Mouse (Mus musculus): Measurements from ENCODE around the gene Pcsk6. TPM values are rescaled to one million over a fixed set of nuclear protein-coding genes. Genes with fewer than 3 reads are reported as not detected.

Pcsk6 gene
- polyA plus RNA-seq, 1 experiment from 2014 or later = 4.3 TPM

GRCm38 (mm10) chr7:65873902-65874301 lies 12.4 kb downstream of the Pcsk6 start:
- ATAC-seq (ENCODE audit: insufficient number of reproducible peaks, insufficient read depth, low FRiP score, low read depth) = no peak
- Histone ChIP-seq H3K27ac (ENCODE audit: low read length) (no peak overlapping the region), H3K4me1 (ENCODE audit: control insufficient read depth, insufficient read depth, low read length) (no peaks in the 10 kb centered on the region), H3K4me2 (replicated peaks; ENCODE audit: low read depth, low read length) (no peak overlapping the region), H3K4me3 (ENCODE audit: low read depth, low read length) (no peak overlapping the region), H3K27me3 (ENCODE audit: control insufficient read depth, insufficient read depth, low read length) (no peaks in the 10 kb centered on the region), H3K9ac (replicated peaks; ENCODE audit: low read depth, low read length) (no peak overlapping the region), H3K9me3 (ENCODE audit: control insufficient read depth, low read depth, low read length) (no peaks in the 10 kb centered on the region), H3K36me3 (ENCODE audit: control insufficient read depth, insufficient read depth, low read length) (no peaks in the 10 kb centered on the region)
- WGBS = 61% methylated on average over 2 of the region's 2 CpGs

DNA sequence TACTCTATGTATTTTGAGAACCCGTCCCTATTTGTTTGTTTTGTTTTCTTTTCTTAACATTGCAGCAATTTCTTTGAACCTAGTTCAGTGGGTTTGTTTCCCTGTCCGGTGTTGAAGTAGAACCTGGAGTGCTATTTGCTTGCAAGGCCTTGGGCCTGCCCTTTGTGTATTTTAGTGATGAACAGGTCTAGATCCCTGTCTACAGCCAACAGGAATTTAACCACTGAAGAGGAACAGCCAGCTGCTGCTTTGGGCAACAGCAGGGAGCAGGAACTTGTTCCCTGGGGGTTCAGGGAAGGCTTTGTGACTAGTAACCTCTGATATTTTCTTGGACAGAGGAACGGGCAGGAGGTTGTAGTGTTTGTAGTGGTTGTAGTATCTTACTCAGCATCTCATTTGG lies 15.1 kb downstream of the Pcsk6 start:
- no peaks in the 10 kb centered on the region for H3K9me3 ChIP-seq (ENCODE audit: control insufficient read depth, low read depth, low read length)
- ATAC-seq (ENCODE audit: insufficient number of reproducible peaks, insufficient read depth, low FRiP score, low read depth) = no peak
- H3K4me1 ChIP-seq (ENCODE audit: control insufficient read depth, insufficient read depth, low read length) = peaks cover 2% of the 10 kb centered on the region; the same call in 1 of the 2 replicates
- no peak overlapping the region for H3K4me2 ChIP-seq (replicated peaks; ENCODE audit: low read depth, low read length)
- no peaks in the 10 kb centered on the region for H3K27me3 ChIP-seq (ENCODE audit: control insufficient read depth, insufficient read depth, low read length)
- no peak overlapping the region for H3K9ac ChIP-seq (replicated peaks; ENCODE audit: low read depth, low read length)
- H3K36me3 ChIP-seq (ENCODE audit: control insufficient read depth, insufficient read depth, low read length) = no peaks in the 10 kb centered on the region
- no peak overlapping the region for H3K27ac ChIP-seq (ENCODE audit: low read length)
- H3K4me3 ChIP-seq (ENCODE audit: low read depth, low read length) = no peak overlapping the region
- 84% methylated on average over 3 of the region's 3 CpGs for WGBS

DNA sequence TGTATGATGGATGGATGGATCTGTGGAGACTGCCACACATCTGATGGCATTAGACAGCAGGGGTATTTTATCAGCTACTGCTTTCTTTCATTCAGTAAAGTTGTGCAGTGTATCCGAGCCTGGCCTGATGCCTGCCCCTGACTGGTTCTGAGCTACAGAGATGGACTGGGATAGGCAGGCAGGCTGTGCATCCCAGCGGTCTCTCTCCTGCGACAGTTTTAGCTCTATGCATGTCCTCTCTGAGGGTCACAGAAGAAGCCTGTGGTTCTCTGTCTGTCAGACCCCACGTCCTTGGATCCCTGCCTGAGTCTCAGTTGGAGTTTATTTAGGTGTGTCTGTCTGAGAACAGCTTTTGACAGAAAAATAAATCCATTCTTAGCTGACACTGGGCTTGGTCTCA lies 16.7 kb downstream of the Pcsk6 start:
- H3K9ac ChIP-seq (replicated peaks; ENCODE audit: low read depth, low read length) = no peak overlapping the region
- peaks cover 4% of the 10 kb centered on the region; the same call in 1 of the 2 replicates for H3K4me1 ChIP-seq (ENCODE audit: control insufficient read depth, insufficient read depth, low read length)
- no peak overlapping the region for H3K4me2 ChIP-seq (replicated peaks; ENCODE audit: low read depth, low read length)
- no peaks in the 10 kb centered on the region for H3K36me3 ChIP-seq (ENCODE audit: control insufficient read depth, insufficient read depth, low read length)
- 47% methylated on average over 4 of the region's 4 CpGs for WGBS
- H3K27me3 ChIP-seq (ENCODE audit: control insufficient read depth, insufficient read depth, low read length) = no peaks in the 10 kb centered on the region
- no peak overlapping the region for H3K27ac ChIP-seq (ENCODE audit: low read length)
- no peaks in the 10 kb centered on the region for H3K9me3 ChIP-seq (ENCODE audit: control insufficient read depth, low read depth, low read length)
- no peak for ATAC-seq (ENCODE audit: insufficient number of reproducible peaks, insufficient read depth, low FRiP score, low read depth)
- no peak overlapping the region for H3K4me3 ChIP-seq (ENCODE audit: low read depth, low read length)

- Histone ChIP-seq H3K27ac (ENCODE audit: low read length) (no peak overlapping the region), H3K9me3 (ENCODE audit: control insufficient read depth, low read depth, low read length) (no peaks in the 10 kb centered on the region), H3K27me3 (ENCODE audit: control insufficient read depth, insufficient read depth, low read length) (no peaks in the 10 kb centered on the region), H3K4me2 (replicated peaks; ENCODE audit: low read depth, low read length) (no peak overlapping the region), H3K4me3 (ENCODE audit: low read depth, low read length) (no peak overlapping the region), H3K36me3 (ENCODE audit: control insufficient read depth, insufficient read depth, low read length) (no peaks in the 10 kb centered on the region), H3K4me1 (ENCODE audit: control insufficient read depth, insufficient read depth, low read length) (peaks cover 4% of the 10 kb centered on the region; the same call in 1 of the 2 replicates), H3K9ac (replicated peaks; ENCODE audit: low read depth, low read length) (no peak overlapping the region)
- WGBS = 72% methylated on average over 9 of the region's 9 CpGs
- ATAC-seq (ENCODE audit: insufficient number of reproducible peaks, insufficient read depth, low FRiP score, low read depth) = no peak
These were observed 17.8 kb downstream of the Pcsk6 start for GRCm38 (mm10) chr7:65879330-65879729.

DNA sequence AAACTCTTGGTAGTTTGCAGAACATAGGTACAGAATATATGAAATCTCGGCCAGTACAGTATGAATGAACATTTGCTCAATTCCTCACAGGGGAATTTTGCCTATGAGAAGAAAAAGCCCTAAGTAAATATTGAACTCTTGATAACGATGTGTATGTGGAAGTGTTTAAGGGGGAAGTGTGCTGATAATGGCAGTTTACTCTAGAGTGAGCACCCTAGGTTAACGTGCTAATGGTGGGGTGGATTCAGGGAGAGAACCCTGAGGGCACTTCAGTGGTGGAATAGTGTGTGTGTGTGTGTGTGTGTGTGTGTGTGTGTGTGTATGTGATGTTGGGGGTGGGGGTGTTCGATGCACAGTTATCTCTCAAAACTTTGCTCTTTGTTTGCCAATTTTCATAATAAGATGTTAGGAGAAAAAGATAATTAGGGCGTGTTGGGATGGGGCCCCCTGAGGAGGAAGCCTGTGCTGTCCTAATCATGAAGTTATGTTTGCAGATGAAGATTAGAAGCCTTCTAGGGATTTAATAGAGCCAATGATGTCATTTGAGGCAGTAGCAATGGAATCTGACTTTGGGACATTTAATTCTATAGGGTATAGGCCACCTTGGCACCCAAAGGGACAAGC lies 19.2 kb downstream of the Pcsk6 start:
- Histone ChIP-seq H3K9ac (replicated peaks; ENCODE audit: low read depth, low read length) (no peak overlapping the region), H3K36me3 (ENCODE audit: control insufficient read depth, insufficient read depth, low read length) (no peaks in the 10 kb centered on the region), H3K4me3 (ENCODE audit: low read depth, low read length) (no peak overlapping the region), H3K9me3 (ENCODE audit: control insufficient read depth, low read depth, low read length) (no peaks in the 10 kb centered on the region), H3K4me2 (replicated peaks; ENCODE audit: low read depth, low read length) (no peak overlapping the region), H3K27me3 (ENCODE audit: control insufficient read depth, insufficient read depth, low read length) (no peaks in the 10 kb centered on the region), H3K4me1 (ENCODE audit: control insufficient read depth, insufficient read depth, low read length) (peaks cover 4% of the 10 kb centered on the region; the same call in 1 of the 2 replicates), H3K27ac (ENCODE audit: low read length) (no peak overlapping the region)
- peak; percentile 87 for ATAC-seq (ENCODE audit: insufficient number of reproducible peaks, insufficient read depth, low FRiP score, low read depth)
- WGBS = 53% methylated on average over 5 of the region's 5 CpGs

DNA sequence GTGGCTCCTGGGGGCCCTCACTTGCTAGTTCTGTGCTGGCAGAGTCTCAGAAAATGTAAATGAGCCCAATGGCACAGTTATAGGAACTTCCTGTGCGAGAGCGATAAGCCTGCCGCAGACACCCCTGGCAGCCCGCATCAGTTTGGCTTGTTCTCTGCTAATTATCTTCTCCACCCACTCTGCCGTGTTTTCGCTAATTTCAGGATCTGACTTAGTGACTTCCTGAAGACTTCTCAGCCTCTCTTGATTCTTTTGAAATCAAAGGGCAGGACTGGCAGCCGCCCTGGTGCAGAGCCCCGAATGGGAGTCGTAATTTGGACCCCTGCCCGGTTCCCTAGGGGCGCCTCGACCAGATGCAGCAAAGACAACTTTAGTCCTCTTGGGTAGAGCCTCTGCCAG lies 19.8 kb downstream of the Pcsk6 start:
- WGBS = 51% methylated on average over 12 of the region's 12 CpGs
- Histone ChIP-seq H3K4me2 (replicated peaks; ENCODE audit: low read depth, low read length) (no peak overlapping the region), H3K27me3 (ENCODE audit: control insufficient read depth, insufficient read depth, low read length) (no peaks in the 10 kb centered on the region), H3K9me3 (ENCODE audit: control insufficient read depth, low read depth, low read length) (no peaks in the 10 kb centered on the region), H3K27ac (ENCODE audit: low read length) (no peak overlapping the region), H3K9ac (replicated peaks; ENCODE audit: low read depth, low read length) (no peak overlapping the region), H3K4me1 (ENCODE audit: control insufficient read depth, insufficient read depth, low read length) (peaks cover 4% of the 10 kb centered on the region; the same call in 1 of the 2 replicates), H3K36me3 (ENCODE audit: control insufficient read depth, insufficient read depth, low read length) (no peaks in the 10 kb centered on the region), H3K4me3 (ENCODE audit: low read depth, low read length) (no peak overlapping the region)
- no peak for ATAC-seq (ENCODE audit: insufficient number of reproducible peaks, insufficient read depth, low FRiP score, low read depth)

GRCm38 (mm10) chr7:65884928-65885327 lies 23.4 kb downstream of the Pcsk6 start:
- H3K4me1 ChIP-seq (ENCODE audit: control insufficient read depth, insufficient read depth, low read length) = peaks cover 4% of the 10 kb centered on the region; the same call in 1 of the 2 replicates
- H3K27ac ChIP-seq (ENCODE audit: low read length) = no peak overlapping the region
- no peak overlapping the region for H3K4me2 ChIP-seq (replicated peaks; ENCODE audit: low read depth, low read length)
- no peak for ATAC-seq (ENCODE audit: insufficient number of reproducible peaks, insufficient read depth, low FRiP score, low read depth)
- no peaks in the 10 kb centered on the region for H3K27me3 ChIP-seq (ENCODE audit: control insufficient read depth, insufficient read depth, low read length)
- no peaks in the 10 kb centered on the region for H3K36me3 ChIP-seq (ENCODE audit: control insufficient read depth, insufficient read depth, low read length)
- no peak overlapping the region for H3K9ac ChIP-seq (replicated peaks; ENCODE audit: low read depth, low read length)
- no peak overlapping the region for H3K4me3 ChIP-seq (ENCODE audit: low read depth, low read length)
- 74% methylated on average over 4 of the region's 4 CpGs for WGBS
- no peaks in the 10 kb centered on the region for H3K9me3 ChIP-seq (ENCODE audit: control insufficient read depth, low read depth, low read length)

GRCm38 (mm10) chr7:65885819-65886218 lies 24.3 kb downstream of the Pcsk6 start:
- Histone ChIP-seq H3K4me3 (ENCODE audit: low read depth, low read length) (no peak overlapping the region), H3K9ac (replicated peaks; ENCODE audit: low read depth, low read length) (no peak overlapping the region), H3K9me3 (ENCODE audit: control insufficient read depth, low read depth, low read length) (no peaks in the 10 kb centered on the region), H3K27me3 (ENCODE audit: control insufficient read depth, insufficient read depth, low read length) (no peaks in the 10 kb centered on the region), H3K36me3 (ENCODE audit: control insufficient read depth, insufficient read depth, low read length) (no peaks in the 10 kb centered on the region), H3K27ac (ENCODE audit: low read length) (no peak overlapping the region), H3K4me2 (replicated peaks; ENCODE audit: low read depth, low read length) (no peak overlapping the region), H3K4me1 (ENCODE audit: control insufficient read depth, insufficient read depth, low read length) (peaks cover 4% of the 10 kb centered on the region; the same call in 1 of the 2 replicates)
- 92% methylated on average over 6 of the region's 6 CpGs for WGBS
- ATAC-seq (ENCODE audit: insufficient number of reproducible peaks, insufficient read depth, low FRiP score, low read depth) = no peak

- Histone ChIP-seq H3K4me1 (ENCODE audit: control insufficient read depth, insufficient read depth, low read length) (no peaks in the 10 kb centered on the region), H3K9me3 (ENCODE audit: control insufficient read depth, low read depth, low read length) (no peaks in the 10 kb centered on the region), H3K9ac (replicated peaks; ENCODE audit: low read depth, low read length) (no peak overlapping the region), H3K4me3 (ENCODE audit: low read depth, low read length) (no peak overlapping the region), H3K36me3 (ENCODE audit: control insufficient read depth, insufficient read depth, low read length) (no peaks in the 10 kb centered on the region), H3K27ac (ENCODE audit: low read length) (no peak overlapping the region), H3K27me3 (ENCODE audit: control insufficient read depth, insufficient read depth, low read length) (no peaks in the 10 kb centered on the region), H3K4me2 (replicated peaks; ENCODE audit: low read depth, low read length) (no peak overlapping the region)
- ATAC-seq (ENCODE audit: insufficient number of reproducible peaks, insufficient read depth, low FRiP score, low read depth) = no peak
- WGBS = 93% methylated on average over 7 of the region's 7 CpGs
These were observed 30.3 kb downstream of the Pcsk6 start for GRCm38 (mm10) chr7:65891831-65892230.
